Mouse (Mus musculus) limb, embryonic 11.5 days (tissue): ENCODE results near the gene Slc5a10. TPM values are rescaled to one million over a fixed set of nuclear protein-coding genes. Genes with fewer than 3 reads are reported as not detected.

Experiments
- polyA plus RNA-seq: library from polyadenylated mRNA; unstranded; fragments of >200 nt; fragmentation: Nextera tagmentation; extraction: Ambion mirVana; gene quantifications from 2 replicates; pipeline ENCODE4 v1.2.1, GENCODE M21; 2014

The Slc5a10 gene
- polyA plus RNA-seq, 1 experiment from 2014 or later = 0.11 TPM

Other genes starting within 250 kb of the Slc5a10 start
- gene Mfap4, start 235.4 kb downstream of the Slc5a10 start, polyA plus RNA-seq = 244 and 251 TPM in 2 replicates
- 58.6 and 63.6 TPM in 2 replicates for gene Mapk7, start 226.4 kb downstream of the Slc5a10 start, polyA plus RNA-seq
- 40.9 and 42.7 TPM in 2 replicates for gene B9d1, start 215.7 kb downstream of the Slc5a10 start, polyA plus RNA-seq
- gene Epn2, start 141.1 kb downstream of the Slc5a10 start, polyA plus RNA-seq = 23.7 and 24.7 TPM in 2 replicates
- gene Grap, start 67.6 kb downstream of the Slc5a10 start, polyA plus RNA-seq = 4.1 and 5.2 TPM in 2 replicates
- gene Fam83g, start 36.7 kb downstream of the Slc5a10 start, polyA plus RNA-seq = 1.4 and 1.5 TPM in 2 replicates
- gene Prpsap2, start 41.3 kb upstream of the Slc5a10 start, polyA plus RNA-seq = 24.1 and 28.2 TPM in 2 replicates
- 17.7 and 21.4 TPM in 2 replicates for gene Ulk2, start 134.2 kb upstream of the Slc5a10 start, polyA plus RNA-seq
- gene Akap10, start 209.4 kb upstream of the Slc5a10 start, polyA plus RNA-seq = 17.7 and 23.5 TPM in 2 replicates
- 17.6 and 17.8 TPM in 2 replicates for gene Specc1, start 235.9 kb upstream of the Slc5a10 start, polyA plus RNA-seq